Mouse (Mus musculus) testis, adult 2 months (tissue): ENCODE measurements around the gene Rfx4. TPM values are rescaled to one million over a fixed set of nuclear protein-coding genes. Genes with fewer than 3 reads are reported as not detected.

Experiments used
- H3K27ac ChIP-seq: fragments of 200-500 bp; 2 replicates; pipeline ENCODE4 v1.5.1; 2012; ENCODE audit warnings: low read depth, low read length; ENCODE audit not compliant: control insufficient read depth, insufficient read depth
- H3K27me3 ChIP-seq: fragments of 200-500 bp; 2 replicates; pipeline ENCODE4 v1.6.1; 2012; ENCODE audit warnings: mild to moderate bottlenecking, low read length, moderate library complexity; ENCODE audit not compliant: control insufficient read depth, insufficient read depth
- H3K36me3 ChIP-seq: fragments of 200-500 bp; 2 replicates; pipeline ENCODE4 v1.6.1; 2012; ENCODE audit warnings: mild to moderate bottlenecking, low read length; ENCODE audit not compliant: control insufficient read depth, insufficient read depth
- H3K4me1 ChIP-seq: fragments of 200-500 bp; 2 replicates; pipeline ENCODE4 v1.6.1; 2012; ENCODE audit warnings: low read length; ENCODE audit not compliant: control insufficient read depth, insufficient read depth
- H3K4me3 ChIP-seq: fragments of 200-500 bp; 2 replicates; pipeline ENCODE4 v1.5.1; 2012; ENCODE audit warnings: low read depth, mild to moderate bottlenecking, low read length, moderate library complexity, mixed read lengths; ENCODE audit not compliant: control insufficient read depth
- CTCF ChIP-seq: fragments of 200-500 bp; IDR thresholded peaks from 2 replicates; pipeline ENCODE4 v1.5.1; 2012; ENCODE audit warnings: low read depth, mild to moderate bottlenecking, inconsistent platforms, low read length, moderate library complexity; ENCODE audit not compliant: control insufficient read depth, insufficient read depth, insufficient replicate concordance
- POLR2A ChIP-seq: fragments of 200-500 bp; IDR thresholded peaks from 2 replicates; pipeline ENCODE4 v1.6.1; 2012; ENCODE audit warnings: low read depth, mild to moderate bottlenecking, inconsistent platforms, low read length, moderate library complexity; ENCODE audit not compliant: control insufficient read depth
- polyA plus RNA-seq: library from polyadenylated mRNA; depleted of rRNA; stranded (reverse); fragments of >200 nt; gene quantifications from 2 replicates; pipeline ENCODE4 v1.2.3, GENCODE M21; 2012

Gene Rfx4
- polyA plus RNA-seq, 1 experiment: 93.1 TPM

DNA sequence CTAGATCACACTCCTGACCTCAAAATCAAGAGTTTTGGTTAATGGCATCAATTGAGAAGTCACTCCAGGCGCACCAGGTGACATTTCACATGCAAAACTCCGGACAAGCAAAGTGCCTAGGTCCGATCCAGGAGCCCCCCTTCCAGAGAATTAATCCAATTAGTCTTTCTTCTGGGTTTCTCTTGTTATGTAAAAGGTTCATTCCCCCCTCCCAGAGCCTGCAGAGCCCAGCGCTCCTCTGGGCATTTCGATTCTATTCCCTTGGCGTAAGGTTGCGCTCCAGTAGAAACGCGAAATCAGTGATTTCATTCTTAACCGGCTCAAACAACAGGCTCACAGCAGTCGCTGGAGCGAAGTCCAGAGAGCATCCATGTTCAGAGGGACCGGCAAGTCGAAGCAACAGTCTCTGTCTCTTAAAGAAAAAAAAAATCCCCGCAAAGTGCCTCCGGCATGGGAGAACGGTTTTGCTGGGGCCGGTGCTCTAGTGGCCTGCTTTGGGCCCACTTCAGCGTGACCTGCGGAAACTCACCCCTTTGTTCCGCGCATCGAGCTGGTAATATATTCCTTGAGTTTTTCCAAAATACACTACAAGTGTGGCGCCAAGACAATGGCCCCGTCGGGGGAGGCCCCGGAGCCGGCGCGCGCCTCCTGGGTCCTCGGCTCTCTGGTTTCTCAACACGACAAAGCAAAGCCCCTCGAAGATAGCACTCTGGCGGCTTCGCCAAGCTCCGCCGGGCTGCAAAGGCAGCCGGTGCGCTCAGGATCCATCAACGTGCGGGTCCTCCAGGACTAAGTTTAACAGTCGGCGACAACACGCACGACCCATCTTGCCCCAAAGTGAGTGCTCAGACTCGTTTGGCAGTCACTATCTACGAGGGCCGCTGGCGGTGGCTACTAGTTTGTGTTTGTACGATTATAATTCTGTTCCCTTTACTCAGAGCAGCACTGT is 2.9 kb downstream of the Rfx4 start:
- TF ChIP-seq POLR2A (no peak), CTCF (no peak)
- H3K4me3 ChIP-seq: peak overlapping the region; percentile 90
- no peaks in the 10 kb centered on the region for H3K36me3 ChIP-seq
- peaks cover 36% of the 10 kb centered on the region for H3K4me1 ChIP-seq
- peaks cover 24% of the 10 kb centered on the region for H3K27me3 ChIP-seq
- H3K27ac ChIP-seq: no peak overlapping the region

DNA sequence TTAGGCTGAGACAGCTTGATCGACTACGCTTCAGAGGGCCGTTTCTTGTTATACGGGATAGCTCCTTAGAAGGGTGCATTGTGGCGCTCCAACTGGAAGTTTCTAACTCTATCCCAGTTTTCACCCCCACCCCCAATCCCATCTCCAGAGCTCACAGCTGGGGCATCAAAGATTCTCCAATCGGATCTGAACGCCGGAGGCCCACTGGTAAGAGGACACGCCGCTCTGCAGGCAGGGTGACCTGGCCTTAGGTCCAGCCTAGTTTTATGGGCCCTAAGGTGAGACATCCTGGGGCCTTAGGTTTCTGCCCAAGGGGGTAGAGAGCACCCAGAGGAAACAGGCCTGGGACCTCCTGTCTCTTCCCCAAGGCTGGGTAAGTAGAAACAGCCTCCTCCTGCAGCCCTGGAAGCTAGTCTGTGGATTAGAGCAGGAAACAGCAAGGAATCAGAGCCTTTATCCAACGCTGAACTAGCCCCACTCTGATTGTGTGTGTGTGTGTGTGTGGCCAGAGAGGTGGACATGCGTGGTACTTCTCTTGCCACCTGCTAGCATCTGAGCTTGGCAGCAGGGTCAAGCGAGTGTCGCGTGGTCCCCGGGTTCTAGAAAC is 3.8 kb downstream of the Rfx4 start:
- TF ChIP-seq CTCF (no peak), POLR2A (no peak)
- no peak overlapping the region for H3K27ac ChIP-seq
- peaks cover 35% of the 10 kb centered on the region for H3K4me1 ChIP-seq
- no peaks in the 10 kb centered on the region for H3K36me3 ChIP-seq
- H3K27me3 ChIP-seq: peaks cover 24% of the 10 kb centered on the region
- H3K4me3 ChIP-seq: peak overlapping the region; percentile 90

DNA sequence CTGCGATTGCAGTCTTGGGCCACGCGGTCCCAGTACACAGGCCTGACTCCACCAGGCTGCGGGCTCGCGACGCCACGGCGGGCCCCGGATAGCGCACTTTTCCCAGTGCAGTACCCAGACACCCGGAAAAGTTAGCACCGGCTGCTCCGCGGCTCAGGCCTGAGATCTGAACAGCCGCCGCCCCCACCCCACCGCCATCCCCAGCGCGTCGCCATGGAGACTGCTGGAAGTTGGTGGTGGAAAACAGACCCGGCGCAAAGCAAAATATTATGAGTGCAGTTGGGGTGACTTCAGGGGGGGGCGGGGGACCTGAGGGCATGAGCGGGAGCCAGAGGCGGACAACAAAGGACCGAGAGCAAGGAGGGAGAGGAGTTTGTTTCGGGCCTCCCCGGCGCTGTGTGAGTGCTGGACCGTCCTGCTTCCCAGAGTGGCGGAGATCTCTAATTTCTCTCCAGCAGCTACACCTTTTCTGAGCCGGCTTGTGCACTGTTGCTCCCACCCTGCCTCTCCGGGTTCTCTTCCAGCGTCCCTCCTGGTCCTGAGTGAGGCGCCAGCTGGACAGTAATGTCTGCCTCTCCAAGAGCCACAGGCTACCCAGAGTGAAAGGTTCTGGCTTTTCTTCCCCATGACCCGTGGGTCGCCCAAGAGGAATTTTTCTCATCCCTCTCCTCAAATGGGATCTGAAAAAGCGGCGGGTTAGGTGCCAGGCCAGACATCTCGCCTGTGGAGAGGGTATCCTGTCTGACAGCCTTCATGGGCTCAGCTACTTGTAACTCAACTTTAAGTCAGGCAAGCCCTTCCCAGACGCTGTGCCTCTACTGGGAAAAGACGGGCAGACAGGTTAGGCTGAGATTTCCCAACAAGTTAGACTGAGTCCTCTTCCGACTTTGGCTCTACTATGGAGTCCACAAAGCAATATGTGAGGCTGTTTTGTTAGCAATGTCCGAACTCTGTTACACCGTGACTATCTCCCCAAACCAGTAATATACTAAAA is 4.6 kb downstream of the Rfx4 start:
- H3K4me3 ChIP-seq: peak overlapping the region; percentile 90
- peaks cover 19% of the 10 kb centered on the region for H3K27me3 ChIP-seq
- no peak for TF ChIP-seq POLR2A
- H3K36me3 ChIP-seq: no peaks in the 10 kb centered on the region
- peaks cover 31% of the 10 kb centered on the region for H3K4me1 ChIP-seq
- no peak overlapping the region for H3K27ac ChIP-seq

DNA sequence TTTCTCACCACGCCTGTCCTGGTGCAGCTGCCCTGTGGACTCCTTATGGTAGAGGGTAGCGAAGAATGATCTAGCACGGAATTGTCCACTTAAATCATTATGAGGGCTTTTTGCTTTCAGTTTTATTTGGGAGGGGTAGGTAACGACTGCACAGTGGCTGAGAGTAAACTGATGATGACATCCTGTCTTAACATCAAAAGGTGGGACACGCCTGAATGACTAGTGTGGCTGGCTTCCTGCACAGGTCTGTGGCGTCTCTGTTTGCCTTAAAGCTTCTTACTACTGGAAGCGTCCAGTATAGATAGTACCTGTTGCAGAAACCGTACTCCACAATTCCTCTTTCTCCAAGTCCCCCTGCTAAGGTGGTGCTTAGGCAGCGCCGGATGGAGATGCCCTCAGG is 12.9 kb downstream of the Rfx4 start:
- no peaks in the 10 kb centered on the region for H3K36me3 ChIP-seq
- TF ChIP-seq CTCF: no peak
- no peak for TF ChIP-seq POLR2A
- no peak overlapping the region for H3K4me3 ChIP-seq
- H3K4me1 ChIP-seq: peaks cover 4% of the 10 kb centered on the region
- H3K27ac ChIP-seq: no peak overlapping the region
- H3K27me3 ChIP-seq: no peaks in the 10 kb centered on the region

DNA sequence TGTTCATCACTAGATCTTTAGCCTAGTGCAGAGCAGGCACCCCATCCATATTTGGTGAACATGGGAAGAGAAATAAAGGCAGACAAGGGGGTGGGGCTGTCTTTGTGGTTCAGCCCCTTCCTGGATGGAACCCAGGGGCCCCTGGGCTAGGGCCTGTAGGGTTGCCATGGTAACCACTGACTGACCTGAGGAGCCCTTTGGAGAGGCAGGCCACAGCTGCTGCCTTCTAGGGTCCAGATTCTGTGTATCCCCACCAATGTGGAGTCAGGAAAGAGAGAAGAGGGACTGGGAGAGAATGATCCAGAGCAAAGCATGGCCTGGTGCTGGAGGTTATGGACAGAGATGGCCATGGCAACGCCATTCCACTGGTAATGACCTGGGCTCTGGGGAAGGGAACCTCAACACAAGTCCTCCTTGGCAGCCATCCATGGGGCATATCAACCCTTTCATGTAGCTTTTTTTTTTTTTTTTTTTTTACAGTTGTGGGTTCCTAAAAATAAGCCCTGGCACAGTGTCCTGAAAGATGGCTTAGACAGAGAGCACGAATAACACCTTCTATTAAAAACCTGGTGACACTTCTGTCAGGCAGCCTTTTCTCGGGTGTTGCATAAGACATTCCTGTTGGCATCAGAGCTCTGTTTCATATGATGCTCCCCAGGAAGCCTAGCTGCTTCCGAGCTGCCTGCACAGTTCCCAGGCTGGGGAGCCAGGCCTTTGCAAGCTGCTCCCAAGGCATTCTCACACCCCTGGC is 16.7 kb downstream of the Rfx4 start:
- TF ChIP-seq CTCF (no peak), POLR2A (no peak)

DNA sequence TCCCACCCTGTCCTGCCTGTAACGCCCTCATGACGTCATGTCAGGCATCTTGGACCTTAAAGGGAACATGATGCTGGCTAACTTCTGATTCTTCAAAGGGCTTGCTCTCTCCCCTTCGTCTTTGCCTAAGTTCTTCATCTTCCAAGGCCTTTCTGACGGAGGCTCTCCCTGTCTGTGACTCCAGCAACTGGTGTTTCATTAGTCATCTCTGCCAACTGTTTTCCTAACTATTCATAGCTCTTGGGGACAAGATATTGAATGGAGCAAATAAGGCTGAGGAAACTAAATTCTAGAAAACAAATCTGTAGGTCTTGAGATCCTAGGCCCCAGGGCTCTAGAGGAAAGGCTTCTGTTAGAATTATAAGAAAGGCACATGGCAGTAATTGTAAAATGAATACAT is 18.0 kb downstream of the Rfx4 start:
- TF ChIP-seq POLR2A (no peak), CTCF (no peak)
- Histone ChIP-seq H3K27me3 (no peaks in the 10 kb centered on the region), H3K4me3 (no peak overlapping the region), H3K36me3 (no peaks in the 10 kb centered on the region), H3K4me1 (peaks cover 4% of the 10 kb centered on the region), H3K27ac (no peak overlapping the region)

More for the DNA sequence above, 16.7 kb downstream of the Rfx4 start:
- no peak overlapping the region for H3K27ac ChIP-seq
- no peaks in the 10 kb centered on the region for H3K27me3 ChIP-seq
- peaks cover 4% of the 10 kb centered on the region for H3K4me1 ChIP-seq
- no peak overlapping the region for H3K4me3 ChIP-seq
- H3K36me3 ChIP-seq: no peaks in the 10 kb centered on the region

DNA sequence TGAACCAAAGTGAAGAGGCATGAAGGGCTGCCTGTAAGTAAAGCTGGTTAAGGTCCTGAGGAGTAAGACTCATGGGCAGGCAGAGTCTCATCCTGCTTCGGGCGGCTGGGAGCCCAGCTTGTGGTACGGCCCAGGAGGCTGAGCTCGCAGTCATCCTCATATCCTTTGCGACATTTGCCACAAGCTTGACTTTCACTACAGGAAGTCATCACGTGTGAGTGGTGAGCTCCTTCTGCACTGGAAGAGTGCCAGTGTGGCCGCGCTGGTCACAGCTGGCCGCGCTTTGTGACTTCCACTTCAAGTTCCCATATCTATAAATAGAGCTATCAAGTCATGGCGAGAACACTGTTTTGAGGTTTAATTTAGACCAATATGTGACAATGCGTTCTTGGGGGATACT is 18.7 kb downstream of the Rfx4 start:
- Histone ChIP-seq H3K4me3 (no peak overlapping the region), H3K27me3 (no peaks in the 10 kb centered on the region), H3K27ac (no peak overlapping the region), H3K36me3 (no peaks in the 10 kb centered on the region), H3K4me1 (peaks cover 4% of the 10 kb centered on the region)
- no peak for TF ChIP-seq POLR2A
- no peak for TF ChIP-seq CTCF
